Mouse (Mus musculus) cerebellum, adult 8-10 months (tissue): ENCODE data around the gene Brwd1.
"Not testable (repeated sequence)": the region's sequence is repeated elsewhere in the genome, so short reads cannot be mapped to it uniquely, and the experiment has no call there.

Experiments used
- DNase-seq: peaks from one replicate; pipeline ENCODE4 v3.0.0; 2022

Brwd1 gene

GRCm38 (mm10) chr16:96080524-96080923 lies 1.8 kb downstream of the Brwd1 start:
- DNase-seq, result no peak

GRCm38 (mm10) chr16:96068364-96068763 lies 14.0 kb downstream of the Brwd1 start:
- no peak for DNase-seq

DNA sequence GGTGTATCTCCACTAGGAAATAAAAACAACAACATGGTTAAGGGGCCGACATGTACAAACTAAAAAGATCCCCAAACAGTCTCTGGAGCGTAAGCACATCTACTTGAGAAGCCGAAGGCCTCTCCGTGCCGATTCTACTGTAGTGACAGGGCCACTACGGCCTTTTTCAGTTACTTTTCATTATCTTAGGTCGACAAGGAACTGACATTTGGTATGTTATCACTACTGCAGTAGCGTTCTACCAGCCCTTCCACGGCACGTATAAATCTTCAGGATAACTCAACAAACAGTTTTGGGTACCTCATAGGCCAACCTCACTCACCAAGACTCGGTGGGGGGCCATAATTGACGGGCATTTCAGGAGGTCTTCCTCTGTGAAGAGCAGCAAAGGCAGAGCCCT lies 16.2 kb downstream of the Brwd1 start:
- no peak for DNase-seq

- DNase-seq, result no peak
Observed at GRCm38 (mm10) chr16:96064649-96065048, 17.7 kb downstream of the Brwd1 start.

DNA sequence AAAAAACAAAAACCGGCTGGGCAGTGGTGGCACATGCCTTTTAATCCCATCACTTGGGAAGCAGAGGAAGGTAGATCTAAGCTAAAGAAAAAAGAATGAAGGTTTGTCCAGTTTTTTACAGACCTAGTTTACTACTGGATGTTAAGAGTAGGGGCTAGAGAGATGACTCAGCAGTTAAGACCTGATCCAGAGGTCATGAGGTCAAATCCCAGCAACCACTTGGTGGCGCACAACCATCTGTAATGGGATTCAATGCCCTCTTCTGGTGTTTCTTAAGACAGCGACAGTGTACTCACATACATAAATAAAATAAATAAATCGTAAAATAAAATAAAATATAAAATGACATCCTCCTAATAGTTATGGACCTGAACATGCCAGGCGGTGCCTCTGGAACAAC lies 38.2 kb downstream of the Brwd1 start:
- DNase-seq, result peak; percentile 19

GRCm38 (mm10) chr16:96040691-96041090 lies 41.6 kb downstream of the Brwd1 start:
- DNase-seq, result no peak

- DNase-seq, result no peak
Observed at GRCm38 (mm10) chr16:96039538-96039937, 42.8 kb downstream of the Brwd1 start.

DNA sequence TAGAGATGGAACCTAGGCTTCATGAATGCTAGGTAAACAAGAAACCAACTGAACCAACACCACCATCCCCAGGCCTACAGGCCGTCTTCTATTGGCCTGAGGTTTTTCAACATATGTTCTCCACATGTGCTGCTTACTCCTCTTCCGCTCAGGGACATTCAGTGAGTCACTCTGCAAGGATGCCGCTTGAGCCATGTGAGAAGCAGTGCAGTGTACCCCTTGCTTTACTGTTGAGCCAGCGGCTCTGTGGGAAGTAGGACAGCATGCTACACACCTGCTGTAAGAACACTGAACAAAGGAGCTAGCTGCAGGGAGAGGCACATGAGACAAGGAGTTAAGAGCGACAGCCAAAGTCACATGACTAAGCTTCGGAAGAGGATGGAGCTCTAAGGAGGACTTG lies 47.9 kb downstream of the Brwd1 start:
- no peak for DNase-seq

DNA sequence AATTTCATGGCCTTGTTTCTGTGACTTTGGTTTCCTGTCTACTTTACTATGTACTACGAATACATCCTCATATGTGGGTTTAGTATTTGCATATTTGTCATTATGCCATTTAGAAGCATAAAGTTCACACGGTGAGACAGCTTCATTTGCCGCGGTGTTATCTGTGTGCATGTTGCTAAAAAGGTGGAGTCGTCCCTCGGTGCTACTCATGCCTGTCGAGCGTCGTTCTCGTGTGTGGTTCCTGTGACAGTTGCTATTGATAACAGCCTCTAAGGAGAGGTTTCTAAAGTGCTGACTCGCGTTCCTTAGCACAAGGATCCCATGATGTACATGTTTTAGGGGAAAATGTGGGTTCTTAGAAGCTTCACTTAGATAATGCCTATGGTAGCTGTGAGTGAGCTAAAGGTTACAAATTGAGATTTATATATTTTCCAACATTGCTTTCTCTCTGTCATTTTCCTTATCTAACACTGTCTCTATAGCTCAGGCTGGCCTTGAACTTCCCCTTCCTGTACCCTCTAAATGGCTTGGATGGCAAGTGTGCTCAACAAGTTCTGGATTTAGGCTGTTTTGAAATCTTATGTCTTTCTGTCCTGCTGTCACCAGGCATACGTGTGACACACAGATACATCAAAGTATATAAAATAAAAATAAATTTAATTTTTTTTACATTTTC lies 49.8 kb downstream of the Brwd1 start:
- no peak for DNase-seq

- peak; percentile 13 for DNase-seq
Observed at GRCm38 (mm10) chr16:96030476-96031102, 51.7 kb downstream of the Brwd1 start.

- DNase-seq, result no peak
Observed at GRCm38 (mm10) chr16:96026256-96026655, 56.1 kb downstream of the Brwd1 start.

GRCm38 (mm10) chr16:96025244-96025643 lies 57.1 kb downstream of the Brwd1 start:
- DNase-seq, result no peak

DNA sequence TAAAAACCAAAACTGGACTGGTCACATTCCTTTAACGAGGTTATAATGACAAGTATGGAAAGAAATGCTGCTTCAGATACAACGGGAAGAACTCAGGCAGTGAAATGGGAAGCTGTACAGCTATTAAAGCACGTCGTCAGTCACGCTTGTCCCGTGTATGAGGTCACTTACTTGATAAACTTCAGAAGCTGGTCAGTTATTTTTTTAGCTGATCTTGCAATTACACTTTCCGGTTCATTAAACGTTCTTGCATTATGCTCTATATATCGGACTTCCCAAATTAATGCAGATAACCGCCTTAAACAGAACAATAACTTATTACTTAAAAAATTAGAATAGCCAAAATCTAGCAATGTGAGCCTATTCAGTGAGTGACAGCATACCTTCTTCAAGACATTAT lies 61.3 kb downstream of the Brwd1 start:
- DNase-seq, result no peak

GRCm38 (mm10) chr16:96009124-96009523 lies 73.2 kb downstream of the Brwd1 start:
- DNase-seq, result not testable (repeated sequence)

GRCm38 (mm10) chr16:96004278-96004677 lies 78.0 kb downstream of the Brwd1 start:
- DNase-seq, result not testable (repeated sequence)

GRCm38 (mm10) chr16:95999291-95999690 lies 83.0 kb downstream of the Brwd1 start:
- DNase-seq, result no peak

DNA sequence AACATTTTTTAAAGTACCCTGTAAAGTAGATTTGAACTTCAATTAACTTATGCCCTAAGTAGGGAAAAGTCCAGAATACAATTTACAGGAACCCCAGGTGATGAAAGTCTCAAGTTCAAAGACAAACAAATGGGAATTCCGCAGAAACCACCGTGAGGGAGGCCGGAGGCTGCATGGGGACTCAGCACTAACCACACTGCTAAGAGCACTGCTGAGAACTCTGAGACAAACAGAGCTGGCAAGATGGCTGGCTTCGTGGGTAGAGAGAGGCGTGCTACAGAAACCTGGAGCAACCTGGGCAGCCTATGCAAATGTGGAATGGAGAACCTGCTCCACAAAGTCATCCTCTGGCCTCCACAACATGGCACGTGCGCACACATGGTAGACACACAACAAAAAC lies 86.2 kb downstream of the Brwd1 start:
- DNase-seq, result no peak

GRCm38 (mm10) chr16:95994576-95994975 lies 87.8 kb downstream of the Brwd1 start:
- not testable (repeated sequence) for DNase-seq

GRCm38 (mm10) chr16:95992596-95992995 lies 89.7 kb downstream of the Brwd1 start:
- DNase-seq, result no peak

- peak; percentile 15 for DNase-seq
Observed at GRCm38 (mm10) chr16:95991122-95991900, 91.0 kb downstream of the Brwd1 start.

DNA sequence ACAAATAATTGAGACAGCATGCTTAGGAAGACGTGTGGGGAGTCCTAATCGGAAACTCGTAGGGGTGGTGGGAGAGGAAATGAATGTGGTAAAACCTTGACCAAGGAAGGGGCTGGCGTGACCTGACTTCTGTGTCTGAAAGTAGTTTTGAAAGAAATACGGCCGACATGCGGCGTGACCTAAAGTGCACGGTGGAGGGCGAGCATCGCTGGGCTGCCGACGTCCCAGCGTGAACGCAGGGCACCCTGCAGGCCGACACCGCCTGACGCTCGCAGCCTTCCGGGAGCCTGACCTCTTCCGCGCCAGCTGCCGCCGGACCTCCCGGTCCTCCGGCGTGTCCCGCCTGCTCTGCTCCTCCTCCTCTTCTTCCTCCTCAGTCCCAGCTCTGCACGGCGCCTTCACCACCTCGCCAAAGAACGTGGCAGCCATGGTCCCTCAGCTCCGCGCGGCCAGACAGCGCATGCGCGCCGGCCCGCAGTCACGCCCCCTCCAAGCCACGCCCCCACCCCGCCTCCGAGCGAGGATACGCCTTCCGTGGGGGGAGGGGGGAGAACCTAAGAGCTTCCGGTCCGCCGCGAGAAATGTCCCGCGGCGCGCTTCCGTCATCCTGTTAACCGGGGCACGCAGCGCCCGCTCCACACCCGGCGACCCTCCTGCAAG lies 91.7 kb downstream of the Brwd1 start, which contains the start of gene Psmg1:
Gene Psmg1, minus strand, starts transcription at position 499 of the 660 bp plus-strand sequence.
- DNase-seq, result peak; percentile 99

DNA sequence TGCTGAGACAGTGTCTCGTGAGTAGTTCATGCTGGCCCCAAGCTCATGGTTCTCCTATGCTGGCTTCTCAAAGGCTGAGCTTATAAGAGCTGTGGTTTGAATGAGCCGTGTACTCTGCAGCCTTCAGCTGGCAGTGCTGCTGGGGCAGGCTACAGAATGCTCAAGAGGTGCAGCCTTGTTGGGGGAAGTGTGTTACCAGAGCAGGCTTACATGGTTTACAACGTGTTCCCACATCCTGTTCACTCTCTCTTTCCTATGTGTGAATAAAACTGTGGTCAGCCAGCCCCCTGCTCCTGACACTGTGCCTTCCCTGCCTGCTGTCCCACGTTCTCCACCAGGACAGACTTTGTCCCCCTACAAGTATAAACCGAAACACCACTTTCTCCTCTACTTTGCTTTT lies 97.4 kb downstream of the Brwd1 start:
- DNase-seq, result no peak

DNA sequence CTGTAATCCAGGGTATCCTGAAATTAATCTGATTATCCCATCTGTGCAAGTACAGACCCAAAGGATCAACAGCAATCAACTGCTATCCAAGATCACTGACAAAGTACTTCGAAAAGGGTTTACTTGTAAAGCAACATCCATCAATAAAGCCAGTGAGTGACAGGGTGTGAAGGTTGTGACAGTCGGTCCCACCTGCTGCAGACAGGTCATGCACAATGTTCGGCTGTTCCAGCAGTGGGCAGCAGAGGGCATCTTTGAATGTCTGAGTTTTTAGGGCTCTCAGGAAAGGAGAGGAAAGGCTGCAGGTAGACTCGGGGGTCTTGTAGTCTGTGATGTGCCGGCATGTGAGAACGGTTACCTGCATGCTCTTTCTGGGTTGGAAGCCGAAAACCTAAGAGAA lies 98.7 kb downstream of the Brwd1 start:
- no peak for DNase-seq
